Mouse (Mus musculus) erythroblast, embryonic 14.5 days (primary cell): Measurements from ENCODE around the gene Dscaml1.

Source experiments
- GATA1 ChIP-seq: IDR thresholded peaks from 2 replicates; pipeline ENCODE4 v1.6.1; 2012; ENCODE audit warnings: low read length, inconsistent platforms, mixed read lengths
- TAL1 ChIP-seq: IDR thresholded peaks from 3 replicates; pipeline ENCODE4 v1.6.1; 2012; ENCODE audit warnings: low read length, inconsistent platforms, mixed read lengths

- no peak for TF ChIP-seq TAL1
- no peak for TF ChIP-seq GATA1
These were observed 10.5 kb upstream of the Dscaml1 start for GRCm38 (mm10) chr9:45415912-45416311.
